Mouse (Mus musculus) heart, embryonic 12.5 days (tissue): Measurements from ENCODE around the gene Slc5a9. TPM values are rescaled to one million over a fixed set of nuclear protein-coding genes. Genes with fewer than 3 reads are reported as not detected.

Experiments used
- ATAC-seq: fragments of 200-750 bp; cut with Nextera tagmentation; 2 replicates; pipeline ENCODE4 v1.8.0; 2017; ENCODE audit warnings: moderate TSS enrichment, moderate library complexity; ENCODE audit not compliant: insufficient number of reproducible peaks, low FRiP score
- H3K27ac ChIP-seq: fragments of 300-500 bp; sonication (generic); 2 replicates; pipeline ENCODE4 v1.5.1; 2016; ENCODE audit warnings: mild to moderate bottlenecking, moderate library complexity; ENCODE audit not compliant: poor library complexity, severe bottlenecking
- H3K27me3 ChIP-seq: fragments of 300-500 bp; sonication (generic); replicated peaks from 2 replicates; pipeline ENCODE4 v1.6.1; 2016; ENCODE audit warnings: mild to moderate bottlenecking, moderate library complexity
- H3K36me3 ChIP-seq: fragments of 300-500 bp; sonication (generic); 2 replicates; pipeline ENCODE4 v1.6.1; 2016; ENCODE audit warnings: mild to moderate bottlenecking, moderate library complexity
- H3K4me1 ChIP-seq: fragments of 300-500 bp; sonication (generic); replicated peaks from 2 replicates; pipeline ENCODE4 v1.6.1; 2016; ENCODE audit warnings: mild to moderate bottlenecking
- H3K4me2 ChIP-seq: fragments of 300-500 bp; sonication (generic); 2 replicates; pipeline ENCODE4 v1.6.1; 2016; ENCODE audit warnings: mild to moderate bottlenecking, moderate library complexity
- H3K4me3 ChIP-seq: fragments of 300-500 bp; sonication (generic); 2 replicates; pipeline ENCODE4 v1.5.1; 2016; ENCODE audit warnings: mild to moderate bottlenecking
- H3K9ac ChIP-seq: fragments of 300-500 bp; sonication (generic); 2 replicates; pipeline ENCODE4 v1.6.1; 2016; ENCODE audit warnings: mild to moderate bottlenecking, moderate library complexity
- H3K9me3 ChIP-seq: fragments of 300-500 bp; sonication (generic); replicated peaks from 2 replicates; pipeline ENCODE4 v1.6.1; 2016; ENCODE audit warnings: mild to moderate bottlenecking, moderate library complexity
- WGBS: fragments of 180-500 bp; shearing (Covaris S2); methylation state at CpG from one replicate; pipeline ENCODE4 v1.1.7; 2016; 5-methylcytosine and 5-hydroxymethylcytosine counted together
- polyA plus RNA-seq: library from polyadenylated mRNA; unstranded; fragments of >200 nt; fragmentation: Nextera tagmentation; extraction: Ambion mirVana; gene quantifications from 2 replicates; pipeline ENCODE4 v1.2.1, GENCODE M21; 2016

Gene Slc5a9
- polyA plus RNA-seq, 1 experiment from 2014 or later, result 0.19 TPM

DNA sequence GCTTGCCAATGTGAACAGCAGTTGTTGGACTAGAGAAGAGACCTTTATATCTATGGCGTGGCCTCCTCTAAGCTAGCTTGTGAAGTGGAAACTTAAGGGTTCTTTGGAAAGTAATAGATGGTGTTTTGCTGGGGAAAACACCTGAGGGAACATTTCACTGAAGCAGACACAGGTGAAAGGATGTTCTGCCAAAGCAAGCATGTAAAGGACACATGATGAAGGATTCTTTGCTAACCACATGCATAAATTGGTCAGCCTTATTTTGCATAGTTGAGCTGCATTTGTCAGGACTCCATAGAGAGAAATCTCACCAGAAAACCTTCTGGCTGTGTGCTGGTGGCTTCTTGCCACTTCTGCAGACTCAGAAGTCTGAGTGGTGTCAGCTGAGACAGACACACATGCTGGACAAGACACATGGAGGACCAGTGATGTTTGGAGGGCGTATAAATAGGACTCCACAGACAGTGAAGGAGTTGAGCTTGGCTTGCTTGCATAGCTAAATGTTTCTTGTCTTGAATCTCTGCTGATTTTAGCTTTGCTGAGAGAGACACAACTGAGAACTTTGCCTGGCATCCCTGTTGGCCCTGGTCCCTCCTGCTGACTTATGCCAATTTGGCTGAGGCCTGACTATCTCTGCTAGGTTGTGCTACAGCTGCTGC lies 34.8 kb downstream of the Slc5a9 start:
- H3K9ac ChIP-seq, result no peak overlapping the region
- H3K36me3 ChIP-seq, result no peaks in the 10 kb centered on the region
- WGBS, result 65% methylated on average over 2 of the region's 2 CpGs
- 0 out of 2 replicates have a peak, but pooled peaks cover 4% of the 10 kb centered on the region for H3K9me3 ChIP-seq
- H3K27ac ChIP-seq, result no peak overlapping the region
- H3K4me2 ChIP-seq, result no peak overlapping the region
- no peaks in the 10 kb centered on the region for H3K27me3 ChIP-seq
- no peaks in the 10 kb centered on the region for H3K4me1 ChIP-seq
- no peak for ATAC-seq
- no peak overlapping the region for H3K4me3 ChIP-seq

DNA sequence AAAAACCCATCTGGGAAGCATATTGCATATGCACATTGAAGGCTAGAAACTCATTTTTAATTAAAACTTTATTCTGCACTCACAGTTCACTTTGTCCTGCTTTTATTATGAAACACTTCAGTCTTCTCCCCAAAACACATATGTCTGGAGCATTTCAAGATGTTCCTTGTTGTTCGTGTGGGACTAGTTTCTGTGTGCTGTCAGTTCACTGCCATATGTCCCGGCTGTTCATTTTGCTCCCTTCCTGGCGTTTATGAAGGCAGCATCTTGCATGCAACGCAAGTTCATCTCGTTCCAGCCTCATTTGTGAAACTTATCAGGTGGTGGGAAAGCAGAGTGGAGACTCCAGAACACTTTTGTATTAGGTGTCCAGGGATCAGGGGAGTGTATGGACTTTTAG lies 36.0 kb downstream of the Slc5a9 start:
- Histone ChIP-seq H3K27me3 (no peaks in the 10 kb centered on the region), H3K27ac (no peak overlapping the region), H3K9ac (no peak overlapping the region), H3K4me2 (no peak overlapping the region), H3K4me1 (no peaks in the 10 kb centered on the region), H3K9me3 (0 out of 2 replicates have a peak, but pooled peaks cover 4% of the 10 kb centered on the region), H3K4me3 (no peak overlapping the region), H3K36me3 (no peaks in the 10 kb centered on the region)
- 75% methylated on average over 5 of the region's 5 CpGs for WGBS
- no peak for ATAC-seq

DNA sequence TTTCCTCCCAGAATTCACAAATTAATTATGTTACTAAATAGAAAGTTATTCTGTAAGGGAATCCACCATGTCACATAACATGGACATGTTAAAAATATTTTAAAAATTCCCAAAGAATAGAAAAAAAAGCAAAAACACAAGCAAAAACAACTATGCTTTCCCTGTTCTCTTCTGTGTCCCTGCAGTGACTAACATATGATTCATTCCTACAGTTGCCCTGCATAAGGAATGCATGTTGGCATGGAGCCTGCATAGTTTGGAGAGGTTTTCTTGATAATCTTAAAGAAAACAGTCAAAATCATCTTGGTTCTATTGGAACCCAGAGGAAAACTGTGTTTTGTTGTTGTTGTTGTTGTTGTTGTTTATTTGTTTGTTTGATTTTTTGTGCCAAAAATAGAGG lies 50.1 kb downstream of the Slc5a9 start:
- Histone ChIP-seq H3K27me3 (no peaks in the 10 kb centered on the region), H3K36me3 (no peaks in the 10 kb centered on the region), H3K4me1 (no peaks in the 10 kb centered on the region), H3K9me3 (no peaks in the 10 kb centered on the region), H3K9ac (no peak overlapping the region), H3K27ac (no peak overlapping the region), H3K4me3 (no peak overlapping the region), H3K4me2 (no peak overlapping the region)
- no peak for ATAC-seq

DNA sequence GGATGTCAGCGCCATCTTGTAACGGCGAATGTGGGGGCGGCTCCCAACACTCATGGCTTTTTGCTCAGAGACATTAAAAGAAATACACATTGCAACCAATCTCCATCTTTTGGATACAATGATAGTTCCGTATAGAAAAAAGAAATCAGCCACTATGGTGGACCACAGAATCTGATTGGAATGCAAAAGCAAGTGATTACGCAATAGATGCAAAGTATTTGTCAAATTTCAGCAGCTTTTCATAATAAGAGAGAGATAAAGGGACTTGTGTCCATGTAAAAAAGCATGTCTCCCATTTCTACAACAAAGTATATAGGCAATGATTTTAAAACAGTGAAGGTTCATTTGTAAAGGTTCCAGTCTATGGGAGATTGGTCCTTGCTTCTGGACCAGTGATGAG lies 63.8 kb downstream of the Slc5a9 start:
- H3K36me3 ChIP-seq, result no peaks in the 10 kb centered on the region
- no peak overlapping the region for H3K27ac ChIP-seq
- H3K4me1 ChIP-seq, result no peaks in the 10 kb centered on the region
- H3K4me2 ChIP-seq, result no peak overlapping the region
- WGBS, result 90% methylated on average over 6 of the region's 6 CpGs
- H3K9me3 ChIP-seq, result no peaks in the 10 kb centered on the region
- no peak for ATAC-seq
- H3K9ac ChIP-seq, result no peak overlapping the region
- H3K27me3 ChIP-seq, result no peaks in the 10 kb centered on the region
- H3K4me3 ChIP-seq, result no peak overlapping the region

Other genes starting within 250 kb of the Slc5a9 start
- gene Spata6, start 182.9 kb downstream of the Slc5a9 start, polyA plus RNA-seq, result 17.2 and 23.1 TPM in 2 replicates
- not detected in 2 replicates for gene Skint8, start 16.5 kb upstream of the Slc5a9 start, polyA plus RNA-seq
- not detected in 2 replicates for gene Skint7, start 70.0 kb upstream of the Slc5a9 start, polyA plus RNA-seq
- gene Skint1, start 103.4 kb upstream of the Slc5a9 start, polyA plus RNA-seq, result not detected in 2 replicates
- gene Skint4, start 169.1 kb upstream of the Slc5a9 start, polyA plus RNA-seq, result not detected in 2 replicates